Mouse (Mus musculus): ENCODE data around the gene Cby3. TPM values are rescaled to one million over a fixed set of nuclear protein-coding genes. Genes with fewer than 3 reads are reported as not detected.
"Not testable (repeated sequence)": the region's sequence is repeated elsewhere in the genome, so short reads cannot be mapped to it uniquely, and the experiment has no call there.

Gene Cby3
- 0.86 and 0.88 TPM in 2 replicates for polyA plus RNA-seq (2014; fragmentation: Nextera tagmentation; extraction: Ambion mirVana)

GRCm38 (mm10) chr11:50354162-50354561 is at the start of gene Cby3:
Gene Cby3 (plus strand): TSS chr11:50354462.
- Histone ChIP-seq H3K9me3 (replicated peaks; ENCODE audit: control insufficient read depth, low read length) (no peaks in the 10 kb centered on the region), H3K36me3 (ENCODE audit: control insufficient read depth, insufficient read depth, low read length) (no peaks in the 10 kb centered on the region), H3K4me3 (ENCODE audit: low read depth, low read length) (no peak within 1 kb of the TSS), H3K9ac (ENCODE audit: low read length) (no peak within 1 kb of the TSS), H3K27me3 (replicated peaks; ENCODE audit: control insufficient read depth, insufficient read depth, low read length) (no peaks in the 10 kb centered on the region), H3K27ac (ENCODE audit: low read depth, low read length) (no peak within 1 kb of the TSS), H3K4me1 (ENCODE audit: control insufficient read depth, insufficient read depth, low read length) (no peaks in the 10 kb centered on the region), H3K4me2 (ENCODE audit: low read length) (no peak within 1 kb of the TSS)
- ATAC-seq (no peak), DNase-seq (ENCODE audit: low spot score) (no peak)

- Histone ChIP-seq H3K9me3 (replicated peaks; ENCODE audit: control insufficient read depth, low read length) (no peaks in the 10 kb centered on the region), H3K4me1 (ENCODE audit: control insufficient read depth, insufficient read depth, low read length) (no peaks in the 10 kb centered on the region), H3K27me3 (replicated peaks; ENCODE audit: control insufficient read depth, insufficient read depth, low read length) (no peaks in the 10 kb centered on the region), H3K4me3 (ENCODE audit: low read depth, low read length) (no peak overlapping the region), H3K4me2 (ENCODE audit: low read length) (no peak overlapping the region), H3K27ac (ENCODE audit: low read depth, low read length) (no peak overlapping the region), H3K36me3 (ENCODE audit: control insufficient read depth, insufficient read depth, low read length) (peaks cover 33% of the 10 kb centered on the region), H3K9ac (ENCODE audit: low read length) (no peak overlapping the region)
- DNase-seq (ENCODE audit: low spot score) (no peak), ATAC-seq (no peak)
- 77% methylated on average over 2 of the region's 2 CpGs for WGBS
Measured at GRCm38 (mm10) chr11:50312803-50313202, 41.5 kb upstream of the Cby3 start.

GRCm38 (mm10) chr11:50319343-50319742 is 34.9 kb upstream of the Cby3 start:
- not testable (repeated sequence) for H3K4me3 ChIP-seq (ENCODE audit: low read depth, low read length); H3K27me3 ChIP-seq (replicated peaks; ENCODE audit: control insufficient read depth, insufficient read depth, low read length); H3K27ac ChIP-seq (ENCODE audit: low read depth, low read length); H3K36me3 ChIP-seq (ENCODE audit: control insufficient read depth, insufficient read depth, low read length); H3K9me3 ChIP-seq (replicated peaks; ENCODE audit: control insufficient read depth, low read length); H3K4me2 ChIP-seq (ENCODE audit: low read length); H3K9ac ChIP-seq (ENCODE audit: low read length); ATAC-seq; DNase-seq (ENCODE audit: low spot score)
- H3K4me1 ChIP-seq (ENCODE audit: control insufficient read depth, insufficient read depth, low read length): peaks cover 13% of the 10 kb centered on the region
- 88% methylated on average over 4 of the region's 4 CpGs for WGBS

GRCm38 (mm10) chr11:50321239-50321638 is 33.0 kb upstream of the Cby3 start:
- no peak for DNase-seq (ENCODE audit: low spot score)
- WGBS: 92% methylated on average over 6 of the region's 6 CpGs
- no peak overlapping the region for H3K4me3 ChIP-seq (ENCODE audit: low read depth, low read length)
- no peak overlapping the region for H3K4me2 ChIP-seq (ENCODE audit: low read length)
- no peak for ATAC-seq
- H3K9me3 ChIP-seq (replicated peaks; ENCODE audit: control insufficient read depth, low read length): no peaks in the 10 kb centered on the region
- no peak overlapping the region for H3K9ac ChIP-seq (ENCODE audit: low read length)
- H3K4me1 ChIP-seq (ENCODE audit: control insufficient read depth, insufficient read depth, low read length): peaks cover 17% of the 10 kb centered on the region
- H3K27ac ChIP-seq (ENCODE audit: low read depth, low read length): no peak overlapping the region
- no peaks in the 10 kb centered on the region for H3K27me3 ChIP-seq (replicated peaks; ENCODE audit: control insufficient read depth, insufficient read depth, low read length)
- H3K36me3 ChIP-seq (ENCODE audit: control insufficient read depth, insufficient read depth, low read length): peaks cover 3% of the 10 kb centered on the region; the same call in 1 of the 2 replicates

GRCm38 (mm10) chr11:50322345-50322744 is 31.9 kb upstream of the Cby3 start:
- no peak overlapping the region for H3K4me2 ChIP-seq (ENCODE audit: low read length)

GRCm38 (mm10) chr11:50323843-50324242 is 30.4 kb upstream of the Cby3 start:
- Histone ChIP-seq H3K27me3 (replicated peaks; ENCODE audit: control insufficient read depth, insufficient read depth, low read length) (no peaks in the 10 kb centered on the region), H3K9ac (ENCODE audit: low read length) (peak overlapping the region; percentile 96; the same call in 1 of the 2 replicates), H3K36me3 (ENCODE audit: control insufficient read depth, insufficient read depth, low read length) (peaks cover under 1% of the 10 kb centered on the region; the same call in 1 of the 2 replicates), H3K4me3 (ENCODE audit: low read depth, low read length) (peak overlapping the region; percentile 94), H3K4me1 (ENCODE audit: control insufficient read depth, insufficient read depth, low read length) (peaks cover 23% of the 10 kb centered on the region), H3K4me2 (ENCODE audit: low read length) (peak overlapping the region; percentile 90), H3K27ac (ENCODE audit: low read depth, low read length) (no peak overlapping the region), H3K9me3 (replicated peaks; ENCODE audit: control insufficient read depth, low read length) (no peaks in the 10 kb centered on the region)
- no peak for DNase-seq (ENCODE audit: low spot score)
- WGBS: 41% methylated on average over 1 of the region's 1 CpGs
- ATAC-seq: no peak

More at GRCm38 (mm10) chr11:50322345-50322744, 31.9 kb upstream of the Cby3 start:
- ATAC-seq: no peak
- Histone ChIP-seq H3K27me3 (replicated peaks; ENCODE audit: control insufficient read depth, insufficient read depth, low read length) (no peaks in the 10 kb centered on the region), H3K36me3 (ENCODE audit: control insufficient read depth, insufficient read depth, low read length) (peaks cover 3% of the 10 kb centered on the region; the same call in 1 of the 2 replicates), H3K9ac (ENCODE audit: low read length) (no peak overlapping the region), H3K9me3 (replicated peaks; ENCODE audit: control insufficient read depth, low read length) (no peaks in the 10 kb centered on the region), H3K27ac (ENCODE audit: low read depth, low read length) (no peak overlapping the region), H3K4me1 (ENCODE audit: control insufficient read depth, insufficient read depth, low read length) (peaks cover 23% of the 10 kb centered on the region), H3K4me3 (ENCODE audit: low read depth, low read length) (no peak overlapping the region)
- DNase-seq (ENCODE audit: low spot score): no peak

- Histone ChIP-seq H3K4me3 (ENCODE audit: low read depth, low read length) (peak overlapping the region; percentile 94), H3K27me3 (replicated peaks; ENCODE audit: control insufficient read depth, insufficient read depth, low read length) (no peaks in the 10 kb centered on the region), H3K4me1 (ENCODE audit: control insufficient read depth, insufficient read depth, low read length) (peaks cover 23% of the 10 kb centered on the region), H3K9ac (ENCODE audit: low read length) (peak overlapping the region; percentile 96), H3K4me2 (ENCODE audit: low read length) (peak overlapping the region; percentile 90), H3K9me3 (replicated peaks; ENCODE audit: control insufficient read depth, low read length) (no peaks in the 10 kb centered on the region), H3K27ac (ENCODE audit: low read depth, low read length) (peak overlapping the region; percentile 87), H3K36me3 (ENCODE audit: control insufficient read depth, insufficient read depth, low read length) (no peaks in the 10 kb centered on the region)
- 2% methylated on average over 32 of the region's 34 CpGs for WGBS
- DNase-seq (ENCODE audit: low spot score) (peak; percentile 4), ATAC-seq (peak; percentile 66)
Measured at GRCm38 (mm10) chr11:50324751-50325471, 29.4 kb upstream of the Cby3 start.

GRCm38 (mm10) chr11:50325496-50326301 is 28.6 kb upstream of the Cby3 start, which contains the start of gene Canx:
Gene Canx (minus strand): TSS chr11:50325673.
- under 1% methylated on average over 64 of the region's 64 CpGs for WGBS

More at GRCm38 (mm10) chr11:50325496-50326301, 28.6 kb upstream of the Cby3 start, which contains the start of gene Canx:
- peak within 1 kb of the TSS; percentile 94 for H3K4me3 ChIP-seq (ENCODE audit: low read depth, low read length)
- peak within 1 kb of the TSS; percentile 90 for H3K4me2 ChIP-seq (ENCODE audit: low read length)
- no peaks in the 10 kb centered on the region for H3K9me3 ChIP-seq (replicated peaks; ENCODE audit: control insufficient read depth, low read length)
- H3K9ac ChIP-seq (ENCODE audit: low read length): peak within 1 kb of the TSS; percentile 96
- DNase-seq (ENCODE audit: low spot score) (peak; percentile 100), ATAC-seq (peak; percentile 98)
- H3K27ac ChIP-seq (ENCODE audit: low read depth, low read length): peak within 1 kb of the TSS; percentile 87
- H3K27me3 ChIP-seq (replicated peaks; ENCODE audit: control insufficient read depth, insufficient read depth, low read length): no peaks in the 10 kb centered on the region
- H3K4me1 ChIP-seq (ENCODE audit: control insufficient read depth, insufficient read depth, low read length): peaks cover 23% of the 10 kb centered on the region
- H3K36me3 ChIP-seq (ENCODE audit: control insufficient read depth, insufficient read depth, low read length): no peaks in the 10 kb centered on the region

Data from forebrain, embryonic 14.5 days (tissue).